In the genomic region with DNA sequence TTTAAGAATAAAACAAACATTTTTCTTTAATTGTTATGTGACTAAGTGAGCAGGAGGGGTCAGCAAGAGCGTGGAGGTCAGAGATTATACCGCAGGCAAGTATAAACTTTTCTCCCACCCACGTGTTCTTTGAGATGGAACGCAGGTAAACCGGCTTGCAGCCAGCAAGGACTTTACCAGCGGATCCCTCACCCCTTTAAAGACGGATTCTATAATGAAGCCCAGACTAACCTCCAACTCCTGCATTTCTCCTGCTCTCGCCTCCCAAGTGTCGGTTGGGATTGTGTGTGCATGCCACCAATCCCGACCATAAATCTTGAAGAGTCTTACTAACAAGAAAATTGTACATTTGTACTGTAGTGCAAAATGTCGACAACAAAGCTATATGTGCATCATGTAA, we compare ENCODE assay signal across 8 mouse cellular contexts.
A peak's percentile ranks its signal among the peaks of the same experiment; 100 is the strongest.
DNase-seq lines count a peak whose midpoint lies in the region; ATAC-seq lines count a peak whose summit lies in the region.

No protein-coding gene starts in this region.

- intact Hi-C loops in heart, postnatal 25 days (cut with DNase I), result loop anchor here (5.0 kb wide), 1 partner anchor 34 kb away; no protein-coding TSS in a partner anchor

- 0 out of 2 replicates have a peak overlapping the region, but pooled peaks have one; percentile 74 for H3K4me2 ChIP-seq in forebrain, embryonic 11.5 days (ENCODE audit: low read depth, low read length, severe bottlenecking)
- H3K4me2 ChIP-seq in limb, embryonic 12.5 days, result peak overlapping the region; percentile 78

- no peaks in the 10 kb centered on the region for H3K9me3 ChIP-seq in heart, embryonic 10.5 days
- no peaks in the 10 kb centered on the region for H3K9me3 ChIP-seq in forebrain, embryonic 11.5 days (ENCODE audit: control insufficient read depth, low read length)
- H3K9me3 ChIP-seq in limb, embryonic 12.5 days, result no peaks in the 10 kb centered on the region

- H3K27ac ChIP-seq in heart, embryonic 10.5 days, result peak overlapping the region; percentile 100
- H3K27ac ChIP-seq in forebrain, embryonic 11.5 days (ENCODE audit: low read depth, low read length), result peak overlapping the region; percentile 99
- peak overlapping the region; percentile 99 for H3K27ac ChIP-seq in limb, embryonic 12.5 days

- WGBS in heart, embryonic 10.5 days, result 47% methylated on average over 11 of the region's 11 CpGs
- 29% methylated on average over 11 of the region's 11 CpGs for WGBS in forebrain, embryonic 11.5 days
- 10% methylated on average over 11 of the region's 11 CpGs for WGBS in limb, embryonic 12.5 days

- no peaks in the 10 kb centered on the region for H3K27me3 ChIP-seq in heart, embryonic 10.5 days (ENCODE audit: insufficient read depth, poor library complexity, severe bottlenecking)
- no peaks in the 10 kb centered on the region for H3K27me3 ChIP-seq in forebrain, embryonic 11.5 days (ENCODE audit: control insufficient read depth, insufficient read depth, low read length)
- H3K27me3 ChIP-seq in limb, embryonic 12.5 days, result no peaks in the 10 kb centered on the region

- no peak for DNase-seq in heart, embryonic 10.5 days (ENCODE audit: low spot score)
- no peak for DNase-seq in heart, postnatal 25 days (ENCODE audit: low spot score)
- peak; percentile 17 for DNase-seq in 3134 (ENCODE audit: extremely low read depth, insufficient read length, low spot score)
- DNase-seq in forebrain, embryonic 11.5 days (ENCODE audit: low spot score), result no peak
- no peak for DNase-seq in thymus, adult 18-20 months
- no peak for DNase-seq in layer of hippocampus, postnatal 25 days (ENCODE audit: extremely low spot score in 1 of 2, low spot score in 1 of 2)
- no peak for DNase-seq in adrenal gland, adult 2 months

- ATAC-seq in forebrain, embryonic 11.5 days (replicated peaks; ENCODE audit: low FRiP score), result no peak
- no peak for ATAC-seq in limb, embryonic 12.5 days (ENCODE audit: insufficient number of reproducible peaks, insufficient read depth, low FRiP score, low TSS enrichment, low read depth)

- H3K9ac ChIP-seq in forebrain, embryonic 11.5 days (ENCODE audit: low read length), result peak overlapping the region; percentile 51; the same call in 1 of the 2 replicates
- no peak overlapping the region for H3K9ac ChIP-seq in limb, embryonic 12.5 days (replicated peaks)

- peaks cover 13% of the 10 kb centered on the region for H3K4me1 ChIP-seq in heart, embryonic 10.5 days
- H3K4me1 ChIP-seq in forebrain, embryonic 11.5 days (replicated peaks; ENCODE audit: control insufficient read depth, insufficient read depth, low read length), result peaks cover 3% of the 10 kb centered on the region; the same call in 1 of the 2 replicates
- peaks cover 45% of the 10 kb centered on the region for H3K4me1 ChIP-seq in limb, embryonic 12.5 days (replicated peaks)

- no peaks in the 10 kb centered on the region for H3K36me3 ChIP-seq in heart, embryonic 10.5 days
- no peaks in the 10 kb centered on the region for H3K36me3 ChIP-seq in forebrain, embryonic 11.5 days (ENCODE audit: control insufficient read depth, insufficient read depth, low read length)
- H3K36me3 ChIP-seq in limb, embryonic 12.5 days, result no peaks in the 10 kb centered on the region

- H3K4me3 ChIP-seq in heart, embryonic 10.5 days, result no peak overlapping the region
- no peak overlapping the region for H3K4me3 ChIP-seq in forebrain, embryonic 11.5 days (ENCODE audit: low read depth, low read length)
- H3K4me3 ChIP-seq in limb, embryonic 12.5 days (replicated peaks), result 0 out of 2 replicates have a peak overlapping the region, but pooled peaks have one; percentile 6
